Mouse (Mus musculus) common myeloid progenitor, adult 5-6 weeks (primary cell): ENCODE results near the gene Rnf182. TPM values are rescaled to one million over a fixed set of nuclear protein-coding genes. Genes with fewer than 3 reads are reported as not detected.
A peak's percentile ranks its signal among the peaks of the same experiment; 100 is the strongest.

Source experiments
- ATAC-seq: replicated peaks from 2 replicates; pipeline ENCODE4 v1.8.0; 2016; ENCODE audit warnings: low read depth, mild to moderate bottlenecking, moderate TSS enrichment, inconsistent platforms; ENCODE audit not compliant: poor library complexity, severe bottlenecking
- total RNA-seq: library from RNA; stranded (forward); fragments of 200-1000, 187-1606 nt; gene quantifications from 2 replicates; pipeline ENCODE4 v1.2.3, GENCODE M21; 2017

Rnf182 gene
- total RNA-seq: not detected in 2 replicates

GRCm38 (mm10) chr13:43615577-43616254 lies at the start of gene Rnf182:
Gene Rnf182, plus strand, starts transcription at chr13:43615710.
- ATAC-seq: peak; percentile 64

GRCm38 (mm10) chr13:43566184-43566583 lies 49.3 kb upstream of the Rnf182 start:
- no peak for ATAC-seq

- ATAC-seq: 0 out of 2 replicates have a peak, but pooled peaks have one; percentile 37
Observed at GRCm38 (mm10) chr13:43567141-43567891, 48.2 kb upstream of the Rnf182 start.

- ATAC-seq: no peak
Observed at GRCm38 (mm10) chr13:43573979-43574378, 41.5 kb upstream of the Rnf182 start.

GRCm38 (mm10) chr13:43575431-43575830 lies 40.1 kb upstream of the Rnf182 start:
- ATAC-seq: no peak

- ATAC-seq: no peak
Observed at GRCm38 (mm10) chr13:43577254-43577653, 38.3 kb upstream of the Rnf182 start.

- ATAC-seq: no peak
Observed at GRCm38 (mm10) chr13:43577766-43578165, 37.7 kb upstream of the Rnf182 start.

GRCm38 (mm10) chr13:43579740-43580139 lies 35.8 kb upstream of the Rnf182 start:
- ATAC-seq: peak; percentile 86

GRCm38 (mm10) chr13:43580661-43581060 lies 34.8 kb upstream of the Rnf182 start:
- ATAC-seq: no peak

GRCm38 (mm10) chr13:43582961-43583360 lies 32.5 kb upstream of the Rnf182 start:
- ATAC-seq: no peak

GRCm38 (mm10) chr13:43583504-43583903 lies 32.0 kb upstream of the Rnf182 start:
- ATAC-seq: no peak

GRCm38 (mm10) chr13:43585335-43585734 lies 30.2 kb upstream of the Rnf182 start:
- no peak for ATAC-seq

GRCm38 (mm10) chr13:43586966-43587365 lies 28.5 kb upstream of the Rnf182 start:
- ATAC-seq: no peak

- ATAC-seq: no peak
Observed at GRCm38 (mm10) chr13:43587844-43588840, 27.4 kb upstream of the Rnf182 start.

GRCm38 (mm10) chr13:43591828-43592680 lies 23.5 kb upstream of the Rnf182 start:
- no peak for ATAC-seq

- no peak for ATAC-seq
Observed at GRCm38 (mm10) chr13:43592681-43593068, 22.8 kb upstream of the Rnf182 start.

GRCm38 (mm10) chr13:43595896-43596295 lies 19.6 kb upstream of the Rnf182 start:
- peak; percentile 84 for ATAC-seq

- ATAC-seq: no peak
Observed at GRCm38 (mm10) chr13:43600967-43601366, 14.5 kb upstream of the Rnf182 start.

GRCm38 (mm10) chr13:43602440-43602839 lies 13.1 kb upstream of the Rnf182 start:
- ATAC-seq: no peak
